Mouse (Mus musculus) lung, postnatal 0 days (tissue): ENCODE measurements around the gene Hsp90b1. TPM values are rescaled to one million over a fixed set of nuclear protein-coding genes. Genes with fewer than 3 reads are reported as not detected.

ENCODE experiments used
- ATAC-seq: fragments of 200-750 bp; cut with Nextera tagmentation; 2 replicates; pipeline ENCODE4 v1.8.0; 2017; ENCODE audit warnings: moderate library complexity
- DNase-seq: peaks from one replicate; pipeline ENCODE4 v3.0.0-alpha.2; 2016; ENCODE audit warnings: low spot score
- H3K27ac ChIP-seq: fragments of 300-500 bp; sonication (generic); 2 replicates; pipeline ENCODE4 v1.5.1; 2014; ENCODE audit warnings: antibody characterized with exemption, mild to moderate bottlenecking, low read length, mixed read lengths
- H3K27me3 ChIP-seq: fragments of 300-500 bp; sonication (generic); replicated peaks from 2 replicates; pipeline ENCODE4 v1.6.1; 2014; ENCODE audit warnings: low read length, mixed read lengths; ENCODE audit not compliant: insufficient read depth
- H3K36me3 ChIP-seq: fragments of 300-500 bp; sonication (generic); 2 replicates; pipeline ENCODE4 v1.6.1; 2014; ENCODE audit warnings: low read length, mixed read lengths; ENCODE audit not compliant: insufficient read depth
- H3K4me1 ChIP-seq: fragments of 300-500 bp; sonication (generic); 2 replicates; pipeline ENCODE4 v1.6.1; 2014; ENCODE audit warnings: antibody characterized with exemption, low read depth, low read length, mixed read lengths; ENCODE audit not compliant: insufficient read depth
- H3K4me2 ChIP-seq: fragments of 300-500 bp; sonication (generic); replicated peaks from 2 replicates; pipeline ENCODE4 v1.6.1; 2014; ENCODE audit warnings: low read depth, mild to moderate bottlenecking, low read length, moderate library complexity, mixed read lengths
- H3K4me3 ChIP-seq: fragments of 300-500 bp; sonication (generic); 2 replicates; pipeline ENCODE4 v1.5.1; 2014; ENCODE audit warnings: low read depth, low read length
- H3K9ac ChIP-seq: fragments of 300-500 bp; sonication (generic); replicated peaks from 2 replicates; pipeline ENCODE4 v1.6.1; 2014; ENCODE audit warnings: low read depth, mild to moderate bottlenecking
- H3K9me3 ChIP-seq: fragments of 300-500 bp; sonication (generic); 2 replicates; pipeline ENCODE4 v1.6.1; 2016; ENCODE audit warnings: low read length, mixed read lengths
- CTCF ChIP-seq: IDR thresholded peaks from 2 replicates; pipeline ENCODE4 v1.5.1; 2016; ENCODE audit warnings: antibody characterized with exemption, mild to moderate bottlenecking
- EP300 ChIP-seq: IDR thresholded peaks from 2 replicates; pipeline ENCODE4 v1.6.1; 2016; ENCODE audit warnings: antibody characterized with exemption, mild to moderate bottlenecking, control low read depth
- WGBS: fragments of 180-500 bp; shearing (Covaris S2); extraction: QIAGEN DNeasy Blood & Tissue Kit; methylation state at CpG from one replicate; pipeline ENCODE4 v1.1.7; 2014; 5-methylcytosine and 5-hydroxymethylcytosine counted together
- polyA plus RNA-seq: library from polyadenylated mRNA; unstranded; fragments of >200 nt; fragmentation: Nextera tagmentation; extraction: Ambion mirVana; gene quantifications from 2 replicates; pipeline ENCODE4 v1.2.1, GENCODE M21; 2015

The Hsp90b1 gene
- 283 and 342 TPM in 2 replicates for polyA plus RNA-seq

DNA sequence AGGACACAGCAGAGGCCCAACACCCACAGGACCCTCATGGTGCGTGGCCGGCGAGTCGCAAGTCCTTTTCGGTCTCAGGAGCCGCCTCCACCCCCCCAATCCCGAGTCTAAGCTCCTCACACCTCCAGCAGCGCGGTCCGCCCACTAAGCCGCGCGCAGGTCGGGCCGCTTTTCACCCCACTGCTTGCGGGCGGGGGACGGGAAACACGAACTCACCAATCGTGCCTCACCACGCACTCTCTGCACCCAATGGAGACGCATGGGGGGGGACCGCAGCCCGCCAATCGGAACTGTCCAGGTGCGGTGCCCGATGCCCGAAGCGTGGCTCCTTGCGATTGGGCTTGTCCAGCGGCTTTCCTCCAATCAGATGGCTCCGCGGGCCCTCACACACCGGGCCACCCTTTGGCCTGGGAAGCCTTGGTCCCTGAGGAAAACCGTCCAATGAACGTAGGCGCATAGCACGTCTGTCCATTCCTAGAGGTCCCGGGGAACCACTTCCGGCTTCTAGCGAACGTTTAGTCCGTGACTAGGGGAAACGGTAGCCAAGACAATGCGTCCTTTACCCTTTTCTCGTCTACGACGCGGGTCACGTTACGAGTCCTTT is at the start of gene Hsp90b1, which contains the start of gene Ttc41:
Gene Hsp90b1 (minus strand): TSS at position 192 of the 604 bp plus-strand sequence.
Gene Ttc41 (plus strand): TSS at position 494 of the 604 bp plus-strand sequence.
- 0% methylated on average over 51 of the region's 51 CpGs for WGBS
- H3K9me3 ChIP-seq, result no peaks in the 10 kb centered on the region
- DNase-seq (peak; percentile 100), ATAC-seq (peak; percentile 97)
- peaks cover 9% of the 10 kb centered on the region for H3K36me3 ChIP-seq
- H3K27me3 ChIP-seq, result no peaks in the 10 kb centered on the region
- H3K4me3 ChIP-seq, result peak within 1 kb of the TSS; percentile 70
- peak within 1 kb of the TSS; percentile 67 for H3K9ac ChIP-seq
- H3K4me1 ChIP-seq, result peaks cover 5% of the 10 kb centered on the region; the same call in 1 of the 2 replicates
- H3K4me2 ChIP-seq, result peak within 1 kb of the TSS; percentile 69
- peak within 1 kb of the TSS; percentile 95 for H3K27ac ChIP-seq
- TF ChIP-seq EP300, result no peak; the same call in none of the 2 replicates
- no peak for TF ChIP-seq CTCF

DNA sequence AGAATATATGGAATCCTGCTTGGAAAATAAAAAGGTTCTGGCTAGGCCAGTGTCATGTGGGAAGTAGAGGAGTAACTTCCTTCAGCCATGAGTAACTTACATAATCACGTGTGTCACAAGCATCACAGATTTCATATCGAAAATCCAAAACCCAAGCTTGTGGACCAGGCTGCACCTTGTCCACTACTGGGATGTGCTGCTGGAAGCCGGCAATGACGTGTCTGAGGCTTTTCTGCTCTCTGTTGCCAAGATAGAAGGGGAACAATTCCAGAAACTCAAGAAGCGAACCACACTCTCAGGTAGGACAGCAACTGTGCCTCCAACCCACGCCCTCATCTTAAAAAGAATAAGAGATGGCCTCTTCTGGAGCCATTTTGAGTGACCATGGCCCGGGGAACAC is 39.0 kb upstream of the Hsp90b1 start:
- no peaks in the 10 kb centered on the region for H3K36me3 ChIP-seq
- TF ChIP-seq CTCF (no peak), EP300 (no peak)
- no peaks in the 10 kb centered on the region for H3K9me3 ChIP-seq
- H3K27ac ChIP-seq, result no peak overlapping the region
- DNase-seq (no peak), ATAC-seq (no peak)
- H3K9ac ChIP-seq, result no peak overlapping the region
- H3K27me3 ChIP-seq, result no peaks in the 10 kb centered on the region
- H3K4me1 ChIP-seq, result no peaks in the 10 kb centered on the region
- H3K4me2 ChIP-seq, result no peak overlapping the region
- no peak overlapping the region for H3K4me3 ChIP-seq
- WGBS, result 87% methylated on average over 7 of the region's 7 CpGs

DNA sequence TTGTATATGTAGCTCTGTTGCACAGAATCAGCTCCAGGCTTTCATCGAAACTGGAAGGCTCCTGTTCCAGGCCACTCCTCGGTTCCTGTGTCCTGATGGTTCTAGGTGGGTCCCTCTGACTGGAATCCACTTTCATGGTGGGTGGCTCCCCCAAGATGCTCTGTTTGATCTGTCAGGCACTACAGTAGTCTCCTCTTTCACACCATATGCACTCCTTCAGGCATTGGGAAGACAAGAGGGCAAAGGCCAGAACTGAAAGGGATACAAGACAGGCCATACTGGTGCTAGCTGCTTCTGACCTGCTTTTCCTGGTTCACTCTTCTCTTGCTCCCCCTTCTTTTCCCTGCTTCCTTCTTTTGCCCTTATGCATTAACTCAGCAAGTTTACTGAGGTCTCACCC is 37.6 kb upstream of the Hsp90b1 start:
- TF ChIP-seq EP300 (no peak), CTCF (no peak)
- Histone ChIP-seq H3K27me3 (no peaks in the 10 kb centered on the region), H3K36me3 (no peaks in the 10 kb centered on the region), H3K27ac (no peak overlapping the region), H3K9ac (no peak overlapping the region), H3K4me3 (no peak overlapping the region), H3K9me3 (no peaks in the 10 kb centered on the region), H3K4me1 (no peaks in the 10 kb centered on the region), H3K4me2 (no peak overlapping the region)
- no peak for ATAC-seq
- DNase-seq, result no peak
- WGBS, result 82% methylated on average over 2 of the region's 2 CpGs

DNA sequence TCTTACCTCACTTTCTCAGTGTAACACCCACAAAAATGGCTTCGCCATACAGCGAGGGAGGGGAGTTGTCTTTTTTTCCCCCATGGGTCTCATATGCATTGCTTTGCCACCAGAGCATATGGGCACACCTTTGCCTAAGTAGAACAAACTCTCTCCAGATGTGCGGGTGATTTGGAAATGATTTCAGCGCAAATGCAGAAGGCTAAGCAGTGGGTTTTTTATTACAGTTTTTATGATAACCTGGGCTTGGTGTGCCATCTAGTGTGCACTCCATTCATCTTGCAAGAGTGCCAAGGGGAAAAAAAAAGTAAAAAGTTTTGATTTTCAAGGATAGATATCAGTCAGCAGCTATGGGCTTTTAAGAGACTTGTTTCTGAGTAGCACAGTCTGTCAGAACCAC is 29.7 kb upstream of the Hsp90b1 start:
- Histone ChIP-seq H3K27me3 (no peaks in the 10 kb centered on the region), H3K4me3 (no peak overlapping the region), H3K9ac (no peak overlapping the region), H3K4me1 (no peaks in the 10 kb centered on the region), H3K4me2 (no peak overlapping the region), H3K36me3 (no peaks in the 10 kb centered on the region), H3K27ac (no peak overlapping the region), H3K9me3 (no peaks in the 10 kb centered on the region)
- TF ChIP-seq EP300 (no peak), CTCF (no peak)
- no peak for ATAC-seq
- DNase-seq, result no peak
- WGBS, result 82% methylated on average over 4 of the region's 4 CpGs

DNA sequence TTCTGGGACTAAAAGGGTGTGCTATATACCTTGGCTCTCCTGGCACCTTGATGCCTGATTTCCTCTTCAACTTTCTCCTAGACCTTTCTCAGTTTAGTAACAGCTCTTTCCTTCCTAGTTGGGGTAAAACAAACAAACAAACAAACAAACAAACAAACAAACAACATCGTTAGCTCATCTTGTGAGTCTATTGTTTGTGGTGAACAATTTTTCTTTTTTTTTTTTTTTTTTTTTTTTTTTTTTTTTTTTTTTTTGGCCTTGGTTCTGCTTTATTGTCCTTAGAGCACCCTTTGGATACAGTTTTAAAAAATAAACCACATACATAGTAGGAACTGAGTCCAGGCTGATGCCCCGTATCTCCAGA is 26.2 kb upstream of the Hsp90b1 start:
- Histone ChIP-seq H3K9me3 (no peaks in the 10 kb centered on the region), H3K4me2 (no peak overlapping the region), H3K27ac (no peak overlapping the region), H3K36me3 (no peaks in the 10 kb centered on the region), H3K27me3 (no peaks in the 10 kb centered on the region), H3K9ac (no peak overlapping the region), H3K4me1 (peaks cover 8% of the 10 kb centered on the region; the same call in 1 of the 2 replicates), H3K4me3 (no peak overlapping the region)
- TF ChIP-seq CTCF, result no peak
- no peak for TF ChIP-seq EP300
- ATAC-seq, result no peak
- no peak for DNase-seq
- 31% methylated on average over 2 of the region's 2 CpGs for WGBS

DNA sequence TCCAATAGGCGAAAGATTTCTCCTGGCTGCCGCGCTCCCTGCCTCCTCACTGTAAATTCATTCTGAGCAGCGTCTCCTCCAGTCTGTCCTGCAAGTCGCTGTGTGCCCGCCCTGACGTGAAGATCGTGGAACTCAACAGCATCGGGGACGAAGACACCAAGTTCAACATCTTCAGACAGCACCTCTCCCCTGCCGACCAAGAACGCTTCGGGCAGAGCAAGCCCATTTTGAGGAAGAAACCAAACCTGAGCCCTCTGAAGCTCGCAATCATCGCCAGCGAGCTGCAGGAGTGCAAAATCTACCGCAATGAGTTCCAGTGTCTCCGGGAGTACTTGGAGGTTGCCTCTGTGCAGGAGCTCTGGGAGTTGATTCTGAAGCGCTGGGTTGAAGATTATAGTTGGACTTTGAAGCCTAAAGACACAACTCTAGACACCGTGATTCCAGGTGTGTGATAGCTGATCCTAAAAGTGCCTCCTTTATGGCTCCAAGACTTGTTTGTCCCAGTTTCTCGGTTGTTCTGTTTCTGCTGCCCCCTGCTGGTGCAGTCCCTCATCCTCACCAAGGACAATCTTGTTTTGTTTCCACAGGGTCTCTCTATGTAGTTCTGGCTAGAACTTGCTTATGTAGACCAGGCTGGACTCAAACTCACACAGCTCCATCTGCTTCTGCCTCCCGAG is 25.7 kb upstream of the Hsp90b1 start:
- peak overlapping the region; percentile 65 for H3K4me2 ChIP-seq
- peak; percentile 86 for TF ChIP-seq CTCF
- TF ChIP-seq EP300, result no peak
- H3K9ac ChIP-seq, result 0 out of 2 replicates have a peak overlapping the region, but pooled peaks have one; percentile 36
- peaks cover 8% of the 10 kb centered on the region; the same call in 1 of the 2 replicates for H3K4me1 ChIP-seq
- no peak overlapping the region for H3K27ac ChIP-seq
- H3K4me3 ChIP-seq, result peak overlapping the region; percentile 41
- no peaks in the 10 kb centered on the region for H3K36me3 ChIP-seq
- ATAC-seq, result peak; percentile 50
- H3K27me3 ChIP-seq, result no peaks in the 10 kb centered on the region
- 8% methylated on average over 22 of the region's 22 CpGs for WGBS
- DNase-seq, result peak; percentile 83
- no peaks in the 10 kb centered on the region for H3K9me3 ChIP-seq
